9 mouse cellular contexts compared by ENCODE assay signal in the genomic region with DNA sequence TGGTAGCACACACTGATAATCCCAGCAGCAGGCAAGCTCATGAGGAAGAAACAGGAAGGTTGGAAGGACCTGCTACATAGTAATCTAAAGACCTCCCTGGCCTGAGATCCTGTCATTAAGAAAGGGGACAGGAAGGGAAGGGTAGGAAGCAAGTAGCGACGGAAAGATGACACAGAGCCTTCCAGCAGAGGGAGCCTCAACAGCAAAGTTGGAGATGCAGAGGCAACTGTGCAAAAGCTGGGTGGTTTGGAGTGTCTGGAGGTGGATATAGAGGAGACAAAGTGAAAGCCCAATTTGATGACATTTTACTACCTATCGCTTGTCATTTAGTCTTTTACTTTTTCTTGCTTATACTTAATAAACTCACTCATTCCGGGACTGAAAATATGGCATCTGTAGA. TPM values are rescaled to one million over a fixed set of nuclear protein-coding genes. Genes with fewer than 3 reads are reported as not detected.
DNase-seq lines count a peak whose midpoint lies in the region; ATAC-seq and TF ChIP-seq lines count a peak whose summit lies in the region.
"Had no signal": no experiment of that assay in that cellular context is flagged by ENCODE, and none has a peak within 500 bp of the region (broad histone marks: within the 10 kb centered on the region; RNA-seq: fewer than 3 reads in every experiment).

No protein-coding gene starts in this region.

- H3K4me1 ChIP-seq in forebrain, postnatal 0 days (ENCODE audit: insufficient read depth), result peaks cover 8% of the 10 kb centered on the region
- H3K4me1 ChIP-seq in forebrain, embryonic 11.5 days (replicated peaks; ENCODE audit: control insufficient read depth, insufficient read depth, low read length), result no peaks in the 10 kb centered on the region; the same call in 1 of the 2 replicates
- H3K4me1 ChIP-seq in neural tube, embryonic 11.5 days (ENCODE audit: control insufficient read depth, insufficient read depth, low read length), result no peaks in the 10 kb centered on the region
- H3K4me1 ChIP-seq in cerebellum, adult 2 months (ENCODE audit: control insufficient read depth, insufficient read depth, low read length), result peaks cover 13% of the 10 kb centered on the region; the same call in 1 of the 2 replicates
- H3K4me1 ChIP-seq in forebrain, embryonic 15.5 days, result peaks cover 20% of the 10 kb centered on the region
- H3K4me1 ChIP-seq: lung, embryonic 15.5 days had no signal

- H3K9me3 ChIP-seq in forebrain, postnatal 0 days (ENCODE audit: low read length), result no peaks in the 10 kb centered on the region
- no peaks in the 10 kb centered on the region; the same call in 1 of the 2 replicates for H3K9me3 ChIP-seq in forebrain, embryonic 11.5 days (ENCODE audit: control insufficient read depth, low read length)
- H3K9me3 ChIP-seq in neural tube, embryonic 11.5 days (ENCODE audit: control insufficient read depth, low read length), result no peaks in the 10 kb centered on the region
- no peaks in the 10 kb centered on the region for H3K9me3 ChIP-seq in forebrain, embryonic 15.5 days
- H3K9me3 ChIP-seq: lung, embryonic 15.5 days had no signal

- H3K27me3 ChIP-seq in forebrain, postnatal 0 days (ENCODE audit: insufficient read depth, low read length), result no peaks in the 10 kb centered on the region
- H3K27me3 ChIP-seq in forebrain, embryonic 11.5 days (ENCODE audit: control insufficient read depth, insufficient read depth, low read length), result no peaks in the 10 kb centered on the region
- H3K27me3 ChIP-seq in neural tube, embryonic 11.5 days (ENCODE audit: control insufficient read depth, insufficient read depth, low read length), result no peaks in the 10 kb centered on the region
- H3K27me3 ChIP-seq in cerebellum, adult 2 months (ENCODE audit: control insufficient read depth, insufficient read depth, low read length), result no peaks in the 10 kb centered on the region
- H3K27me3 ChIP-seq in forebrain, embryonic 15.5 days, result 0 out of 2 replicates have a peak, but pooled peaks cover 6% of the 10 kb centered on the region

- no peaks in the 10 kb centered on the region for H3K36me3 ChIP-seq in forebrain, postnatal 0 days (ENCODE audit: insufficient read depth)
- no peaks in the 10 kb centered on the region for H3K36me3 ChIP-seq in forebrain, embryonic 11.5 days (ENCODE audit: control insufficient read depth, insufficient read depth, low read length)
- H3K36me3 ChIP-seq in neural tube, embryonic 11.5 days (ENCODE audit: control insufficient read depth, insufficient read depth, low read length), result no peaks in the 10 kb centered on the region
- no peaks in the 10 kb centered on the region for H3K36me3 ChIP-seq in forebrain, embryonic 15.5 days
- H3K36me3 ChIP-seq: lung, embryonic 15.5 days had no signal

- ATAC-seq in forebrain, postnatal 0 days, result no peak
- ATAC-seq in forebrain, embryonic 11.5 days (replicated peaks; ENCODE audit: low FRiP score), result no peak
- ATAC-seq in neural tube, embryonic 11.5 days (ENCODE audit: insufficient read depth, low FRiP score, low TSS enrichment), result no peak
- no peak for ATAC-seq in forebrain, embryonic 15.5 days (replicated peaks)

- no peak for TF ChIP-seq POLR2A in cerebellum, adult 2 months (IDR thresholded peaks at IDR 0.05; ENCODE audit: borderline replicate concordance, insufficient read depth, low read length)

- H3K4me2 ChIP-seq in forebrain, postnatal 0 days (ENCODE audit: low read depth), result no peak overlapping the region
- no peak overlapping the region for H3K4me2 ChIP-seq in forebrain, embryonic 11.5 days (ENCODE audit: low read depth, low read length, severe bottlenecking)
- H3K4me2 ChIP-seq in neural tube, embryonic 11.5 days (ENCODE audit: low read depth), result no peak overlapping the region
- H3K4me2 ChIP-seq in forebrain, embryonic 15.5 days (replicated peaks), result no peak overlapping the region
- H3K4me2 ChIP-seq: lung, embryonic 15.5 days had no signal

- H3K9ac ChIP-seq in forebrain, postnatal 0 days, result no peak overlapping the region
- H3K9ac ChIP-seq in forebrain, embryonic 11.5 days (ENCODE audit: low read length), result no peak overlapping the region
- H3K9ac ChIP-seq in neural tube, embryonic 11.5 days (ENCODE audit: low read length), result no peak overlapping the region
- H3K9ac ChIP-seq in forebrain, embryonic 15.5 days (replicated peaks), result no peak overlapping the region
- H3K9ac ChIP-seq: lung, embryonic 15.5 days had no signal

- peak; percentile 36 for DNase-seq in forebrain, postnatal 0 days
- DNase-seq in forebrain, embryonic 11.5 days (ENCODE audit: low spot score), result no peak
- DNase-seq in neural tube, embryonic 11.5 days (ENCODE audit: low spot score), result peak; percentile 21
- DNase-seq in neural tube, embryonic 10.5 days (ENCODE audit: extremely low spot score, low spot score), result no peak
- DNase-seq in cerebellum, adult 2 months, result peak; percentile 55 to 57
- DNase-seq in kidney, postnatal 4 days, result peak; percentile 63 to 73
- DNase-seq in right cerebral cortex, postnatal 10 days (ENCODE audit: low spot score in 2 of 2), result peak; percentile 54 to 76

- TF ChIP-seq CTCF in forebrain, postnatal 0 days (IDR thresholded peaks at IDR 0.05; ENCODE audit: low read depth), result peak; percentile 75
- peak; percentile 73 for TF ChIP-seq CTCF in cerebellum, adult 2 months (IDR thresholded peaks at IDR 0.05; ENCODE audit: borderline replicate concordance, insufficient read depth, low read depth, low read length)

- 35% methylated on average over 4 of the region's 4 CpGs for WGBS in forebrain, postnatal 0 days
- 43% methylated on average over 4 of the region's 4 CpGs for WGBS in forebrain, embryonic 11.5 days
- 42% methylated on average over 4 of the region's 4 CpGs for WGBS in neural tube, embryonic 11.5 days
- 50% methylated on average over 4 of the region's 4 CpGs for WGBS in cerebellum, adult 2 months
- 47% methylated on average over 4 of the region's 4 CpGs for WGBS in forebrain, embryonic 15.5 days

- H3K4me3 ChIP-seq in forebrain, postnatal 0 days (ENCODE audit: low read depth, low read length), result no peak overlapping the region
- H3K4me3 ChIP-seq in forebrain, embryonic 11.5 days (ENCODE audit: low read depth, low read length), result no peak overlapping the region
- H3K4me3 ChIP-seq in neural tube, embryonic 11.5 days (ENCODE audit: low read depth, low read length), result no peak overlapping the region
- H3K4me3 ChIP-seq in cerebellum, adult 2 months (replicated peaks; ENCODE audit: insufficient read depth, low read depth, low read length), result no peak overlapping the region
- no peak overlapping the region for H3K4me3 ChIP-seq in forebrain, embryonic 15.5 days
- H3K4me3 ChIP-seq: lung, embryonic 15.5 days had no signal

- H3K27ac ChIP-seq in forebrain, postnatal 0 days (ENCODE audit: low read depth, low read length), result no peak overlapping the region
- H3K27ac ChIP-seq in forebrain, embryonic 11.5 days (ENCODE audit: low read depth, low read length), result no peak overlapping the region
- no peak overlapping the region for H3K27ac ChIP-seq in neural tube, embryonic 11.5 days (ENCODE audit: low read depth, low read length)
- no peak overlapping the region for H3K27ac ChIP-seq in cerebellum, adult 2 months (ENCODE audit: insufficient read depth, low read length)
- no peak overlapping the region for H3K27ac ChIP-seq in forebrain, embryonic 15.5 days (replicated peaks)
- H3K27ac ChIP-seq: lung, embryonic 15.5 days had no signal

RNA-seq across cellular contexts. Expression of gene Rgs9, which starts 19.0 kb away (rescaled TPM):
- 25.6 and 31.8 TPM in 2 replicates for total RNA-seq in forebrain, postnatal 0 days (2014; rRNA removed)
- polyA plus RNA-seq in forebrain, postnatal 0 days (2015; fragmentation: Nextera tagmentation; extraction: Ambion mirVana), result 12.2 and 15.3 TPM in 2 replicates
- 1.4 and 1.6 TPM in 2 replicates for polyA plus RNA-seq in forebrain, embryonic 11.5 days (2014; fragmentation: Nextera tagmentation; extraction: Ambion mirVana)
- 1.1 and 1.5 TPM in 2 replicates for polyA plus RNA-seq in neural tube, embryonic 11.5 days (2014; fragmentation: Nextera tagmentation; extraction: Ambion mirVana)
- polyA plus RNA-seq in cerebellum, adult 2 months (2012; rRNA removed), result 5.3 and 6.2 TPM in 2 replicates
- 5.4 and 6.5 TPM in 2 replicates for polyA plus RNA-seq in forebrain, embryonic 15.5 days (2015; fragmentation: Nextera tagmentation; extraction: Ambion mirVana)

RNA-seq across cellular contexts. Expression of gene Gna13, which starts 45.7 kb away (rescaled TPM):
- total RNA-seq in forebrain, postnatal 0 days (2014; rRNA removed), result 41.8 and 52.2 TPM in 2 replicates
- 25.9 and 30.4 TPM in 2 replicates for polyA plus RNA-seq in forebrain, postnatal 0 days (2015; fragmentation: Nextera tagmentation; extraction: Ambion mirVana)
- polyA plus RNA-seq in forebrain, embryonic 11.5 days (2014; fragmentation: Nextera tagmentation; extraction: Ambion mirVana), result 23.2 and 24.2 TPM in 2 replicates
- polyA plus RNA-seq in neural tube, embryonic 11.5 days (2014; fragmentation: Nextera tagmentation; extraction: Ambion mirVana), result 19.9 and 23.4 TPM in 2 replicates
- 35.6 and 37.5 TPM in 2 replicates for polyA plus RNA-seq in cerebellum, adult 2 months (2012; rRNA removed)
- 17.4 and 18.5 TPM in 2 replicates for polyA plus RNA-seq in forebrain, embryonic 15.5 days (2015; fragmentation: Nextera tagmentation; extraction: Ambion mirVana)

Comparison
In these comparisons a context has a peak if more than half of its experiments do, and no peak if none do; other contexts are left out.
1. DNase-seq: peak in forebrain, postnatal 0 days (single experiment), neural tube, embryonic 11.5 days (single experiment), cerebellum, adult 2 months (2 of 2), kidney, postnatal 4 days (2 of 2) and right cerebral cortex, postnatal 10 days (2 of 2); none in forebrain, embryonic 11.5 days (single experiment) and neural tube, embryonic 10.5 days (single experiment).